Mouse (Mus musculus) CD4-positive, CD25-positive, alpha-beta regulatory T cell, adult 4 months (primary cell): ENCODE data around the gene Cad. TPM values are rescaled to one million over a fixed set of nuclear protein-coding genes. Genes with fewer than 3 reads are reported as not detected.
A peak's percentile ranks its signal among the peaks of the same experiment; 100 is the strongest.

Experiments
- ATAC-seq: one replicate; pipeline ENCODE4 v1.8.0; 2017
- polyA plus RNA-seq, 2 experiments: library from polyadenylated mRNA; unstranded; fragments of 100-300 nt; shearing (Covaris generic); gene quantifications; one replicate each; pipeline ENCODE4 v1.2.1; 2017

Cad gene
- polyA plus RNA-seq, 2 experiments from 2014 or later, result 7.7 to 14.0 TPM

DNA sequence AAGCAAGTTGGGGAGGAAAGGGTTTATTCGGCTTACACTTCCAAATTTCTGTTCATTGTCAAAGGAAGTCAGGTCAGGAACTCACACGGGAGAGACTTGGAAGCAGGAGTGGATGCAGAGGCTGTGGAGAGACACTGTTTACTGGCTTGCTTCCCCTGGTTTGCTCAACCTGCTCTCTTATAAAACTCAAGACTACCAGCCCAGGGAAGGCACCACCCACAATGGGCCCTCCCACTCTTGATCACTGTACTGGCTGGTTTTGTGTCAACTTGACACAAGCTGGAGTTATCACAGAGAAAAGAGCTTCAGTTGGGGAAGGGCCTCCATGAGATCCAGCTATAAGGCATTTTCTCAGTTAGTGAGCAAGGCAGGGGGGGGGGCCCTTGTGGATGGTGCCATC, 16.5 kb downstream of the Cad start:
- no peak for ATAC-seq

DNA sequence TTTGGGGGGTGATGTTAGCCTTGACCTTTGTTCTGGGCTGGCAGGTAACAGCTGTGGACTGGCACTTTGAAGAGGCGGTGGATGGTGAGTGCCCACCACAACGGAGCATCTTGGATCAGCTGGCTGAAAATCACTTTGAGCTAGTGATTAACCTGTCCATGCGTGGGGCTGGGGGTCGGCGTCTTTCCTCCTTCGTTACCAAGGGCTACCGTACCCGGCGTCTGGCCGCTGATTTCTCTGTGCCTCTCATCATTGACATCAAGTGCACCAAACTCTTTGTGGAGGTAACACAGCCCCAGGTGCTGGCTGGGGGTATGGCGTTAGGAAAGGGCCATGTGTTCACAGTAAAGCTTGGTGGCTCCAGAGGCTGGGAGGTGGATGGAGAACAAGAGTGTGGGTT, 17.2 kb downstream of the Cad start:
- ATAC-seq, result no peak

DNA sequence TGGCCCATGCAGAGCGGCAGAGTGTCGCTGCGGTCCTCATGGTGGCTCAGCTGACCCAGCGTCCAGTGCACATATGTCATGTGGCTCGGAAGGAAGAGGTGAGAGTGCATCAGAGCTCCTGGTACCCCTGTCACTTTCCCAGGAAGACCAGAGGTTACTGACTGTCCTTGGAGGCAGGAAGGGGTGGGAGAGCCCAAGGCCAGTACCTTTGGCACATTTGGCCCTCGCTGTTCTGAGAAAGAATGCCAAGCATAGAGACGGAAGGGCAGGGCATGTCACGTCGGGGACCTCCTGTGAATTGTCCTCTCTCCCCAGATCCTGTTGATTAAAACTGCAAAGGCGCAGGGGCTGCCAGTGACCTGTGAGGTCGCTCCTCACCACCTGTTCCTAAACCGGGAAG, 18.6 kb downstream of the Cad start:
- ATAC-seq, result no peak

DNA sequence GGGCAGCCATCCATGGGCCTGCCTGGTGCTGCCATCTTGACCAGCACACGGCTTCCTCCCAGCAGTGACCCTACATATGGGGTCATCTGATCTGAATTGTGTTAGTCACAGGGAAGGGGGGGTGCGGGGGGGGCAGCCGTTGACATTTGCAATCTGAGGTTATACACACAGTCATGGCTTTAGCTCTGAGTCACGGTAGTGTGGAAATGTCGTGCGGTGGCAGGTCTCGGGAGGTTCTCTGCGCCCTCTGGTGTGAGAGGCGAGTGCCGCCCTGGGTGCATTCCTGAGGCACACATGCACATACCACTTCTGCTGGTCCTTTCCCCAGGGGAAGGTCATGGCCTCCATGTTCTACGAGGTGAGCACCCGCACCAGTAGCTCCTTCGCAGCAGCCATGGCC, 21.8 kb downstream of the Cad start:
- ATAC-seq, result no peak

DNA sequence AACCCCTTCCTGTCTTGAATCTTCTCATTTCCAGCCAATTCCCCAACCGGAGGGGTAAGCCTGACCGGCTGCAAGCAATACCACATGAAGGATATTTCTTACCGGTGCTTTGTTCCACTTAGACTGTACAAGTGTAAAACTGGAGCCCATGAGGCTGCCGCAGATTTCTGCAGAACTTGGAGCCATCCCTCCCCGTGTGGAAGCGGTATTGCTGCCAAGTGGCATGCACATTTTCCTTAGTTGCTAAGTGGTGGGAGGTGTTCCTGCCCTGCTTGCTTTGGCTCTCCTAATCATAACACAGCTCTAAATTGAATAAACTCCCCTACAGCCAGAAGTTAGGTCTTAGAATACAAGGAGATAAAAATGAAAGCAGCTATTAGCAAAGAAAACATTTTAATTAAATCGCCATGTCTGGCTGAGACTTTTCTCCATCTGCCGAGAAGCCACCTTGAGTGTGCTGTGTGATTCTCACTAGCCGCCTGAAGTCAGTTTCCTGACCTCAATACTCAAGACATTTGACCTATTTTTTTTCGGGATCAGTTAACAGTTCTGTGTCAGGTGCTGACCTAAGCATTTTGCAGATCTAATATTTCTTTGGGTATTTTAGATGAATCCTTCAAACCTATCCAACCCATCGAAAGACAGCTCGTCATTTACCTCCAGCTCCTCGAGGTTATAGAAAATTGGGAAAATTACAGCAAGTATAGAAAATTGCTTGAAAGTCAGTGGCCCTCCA, 25.6 kb downstream of the Cad start:
- no peak for ATAC-seq

DNA sequence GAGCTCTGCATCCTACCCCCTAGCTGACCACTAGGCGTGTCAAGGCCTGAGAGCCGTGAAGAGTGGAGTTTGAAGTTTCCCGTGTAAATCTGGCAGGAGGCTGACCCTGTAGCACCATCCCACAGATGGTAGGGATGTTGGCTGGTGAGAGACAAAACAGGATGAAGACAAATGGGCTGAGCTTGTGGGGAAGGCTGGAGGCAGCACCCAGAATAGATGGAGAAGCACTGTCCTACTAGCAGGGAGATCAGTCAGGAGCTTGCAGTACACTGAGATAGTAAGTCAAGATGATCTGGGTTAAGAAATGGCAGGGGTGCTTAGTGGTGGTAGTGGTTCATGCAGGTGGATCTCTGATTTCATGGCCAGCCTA, 26.2 kb downstream of the Cad start:
- no peak for ATAC-seq

DNA sequence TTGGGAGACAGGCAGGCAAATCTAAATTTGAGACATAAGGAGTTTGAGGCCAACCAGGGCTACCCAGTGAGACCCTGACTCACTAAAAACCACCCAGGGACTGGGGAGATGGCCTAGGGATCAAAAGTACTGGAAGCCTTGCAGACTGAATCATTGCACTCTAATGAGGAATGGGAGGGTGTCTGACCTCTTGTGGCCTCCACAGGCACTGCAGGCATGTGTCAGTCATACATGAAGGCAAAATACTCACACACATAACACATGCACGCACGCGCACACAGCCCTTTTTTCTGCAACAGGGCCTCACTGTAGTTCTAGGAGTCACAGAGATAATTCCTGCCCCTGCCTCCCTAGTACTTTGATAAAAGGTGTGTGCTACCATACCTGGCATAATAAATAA, 26.8 kb downstream of the Cad start:
- peak; percentile 73 for ATAC-seq

DNA sequence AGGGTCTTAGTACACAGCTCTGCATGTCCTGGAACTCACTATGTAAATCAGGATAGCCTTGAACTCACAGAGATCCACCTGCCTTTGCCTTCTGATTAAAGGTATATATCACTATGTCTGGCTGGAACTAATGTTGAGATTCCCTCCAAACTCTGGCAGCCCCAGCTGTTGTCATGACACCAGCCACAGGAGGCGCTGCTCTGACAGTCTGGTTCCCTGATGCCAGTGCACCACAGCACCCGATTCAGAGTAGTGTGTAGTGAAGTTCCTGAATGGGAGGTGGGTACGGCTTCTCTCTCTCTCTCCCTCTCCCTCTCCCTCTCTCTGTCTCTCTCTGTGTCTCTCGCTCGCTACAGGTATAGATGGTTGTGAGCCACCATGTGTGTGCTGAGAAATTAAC, 27.8 kb downstream of the Cad start:
- ATAC-seq, result peak; percentile 65

DNA sequence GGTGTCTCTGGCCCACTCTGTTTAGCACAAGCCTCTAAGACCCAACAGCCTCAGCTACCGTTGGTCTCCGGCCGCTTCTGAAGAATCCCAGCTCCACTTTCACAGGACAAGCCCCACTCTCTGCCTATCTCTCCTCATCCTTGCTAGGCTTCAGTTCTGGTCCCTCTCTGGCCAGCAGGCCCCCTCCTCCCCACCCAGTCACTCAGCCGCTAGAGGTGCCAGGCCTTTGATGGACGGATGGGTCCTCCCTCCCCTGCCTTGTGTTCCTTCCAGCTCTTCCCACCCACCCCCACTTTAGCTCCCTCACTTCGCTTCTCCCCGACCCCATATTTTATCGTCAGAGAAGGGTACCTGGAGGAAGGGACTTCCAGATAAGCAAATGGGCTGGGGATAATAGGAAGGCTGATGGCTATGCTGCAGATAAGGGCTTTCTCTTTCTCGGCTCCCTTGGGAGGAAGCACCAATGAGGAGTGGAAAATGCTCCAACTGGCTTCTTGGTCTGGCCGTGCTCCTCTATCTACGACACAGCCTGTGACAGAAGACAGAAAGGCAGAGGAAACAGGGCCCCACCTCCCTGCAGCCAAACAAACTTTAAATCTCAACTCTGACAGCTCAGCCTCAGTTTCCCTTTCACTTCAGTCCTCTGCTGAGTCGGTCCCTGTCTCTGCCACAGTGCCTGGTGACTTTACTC, 28.5 kb downstream of the Cad start:
- no peak for ATAC-seq

DNA sequence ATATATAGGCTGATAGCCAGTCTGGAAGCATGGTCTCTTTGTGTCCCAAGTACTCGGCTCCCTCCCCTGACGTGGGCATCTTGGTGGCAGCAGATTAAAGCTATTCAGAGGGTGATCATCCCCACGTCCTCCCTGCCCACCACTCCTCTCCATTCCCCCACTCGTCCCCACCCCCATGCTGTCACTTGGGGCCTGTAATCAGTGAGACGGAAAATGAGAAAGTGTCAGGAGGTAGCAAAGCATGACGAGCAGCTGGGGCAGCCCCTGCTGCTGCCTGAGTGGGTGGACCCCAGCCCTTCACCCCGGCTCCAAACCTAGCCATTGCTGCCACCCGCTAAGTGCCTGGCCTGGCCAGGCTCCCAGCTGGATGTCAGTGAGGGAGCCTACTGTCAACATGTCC, 29.4 kb downstream of the Cad start:
- peak; percentile 64 for ATAC-seq

DNA sequence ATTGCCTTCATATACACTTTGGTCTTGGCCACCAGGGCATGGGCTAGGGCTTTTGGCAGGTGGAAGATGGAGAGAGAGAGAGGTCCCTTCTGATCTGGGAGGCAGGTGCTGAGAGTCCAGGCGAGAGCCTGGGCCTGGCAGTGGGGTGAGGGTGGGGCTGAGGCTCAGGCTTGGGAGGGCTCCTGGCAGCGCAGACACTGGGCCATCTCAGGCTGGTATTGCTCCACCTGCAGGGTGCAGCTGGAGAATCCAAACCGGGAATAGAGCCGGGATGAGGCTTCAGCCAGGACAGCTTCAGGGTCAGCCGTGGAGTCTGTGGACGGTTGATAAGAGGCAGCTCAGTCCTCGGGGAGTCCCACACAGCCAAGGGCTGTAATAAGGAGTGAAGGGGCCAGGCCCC, 32.0 kb downstream of the Cad start:
- no peak for ATAC-seq

DNA sequence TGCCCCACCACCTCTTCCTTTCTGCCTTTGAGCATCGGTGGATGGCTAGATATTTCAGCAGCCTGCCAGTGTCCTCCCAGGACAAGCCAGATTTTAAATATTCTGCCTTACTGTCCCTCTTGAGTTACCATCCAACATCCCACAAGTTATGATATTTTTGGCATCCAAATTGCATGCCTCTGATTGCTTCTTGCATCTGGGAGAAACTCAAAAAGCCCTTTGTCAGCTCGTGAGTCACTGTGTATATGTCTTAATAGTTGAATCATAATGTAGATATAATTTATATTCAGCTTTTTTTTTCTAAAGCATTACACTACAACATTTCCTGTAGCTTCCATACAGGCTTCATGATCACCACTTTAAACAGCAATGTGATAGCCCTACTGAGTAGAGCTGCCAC, 32.6 kb downstream of the Cad start:
- no peak for ATAC-seq

DNA sequence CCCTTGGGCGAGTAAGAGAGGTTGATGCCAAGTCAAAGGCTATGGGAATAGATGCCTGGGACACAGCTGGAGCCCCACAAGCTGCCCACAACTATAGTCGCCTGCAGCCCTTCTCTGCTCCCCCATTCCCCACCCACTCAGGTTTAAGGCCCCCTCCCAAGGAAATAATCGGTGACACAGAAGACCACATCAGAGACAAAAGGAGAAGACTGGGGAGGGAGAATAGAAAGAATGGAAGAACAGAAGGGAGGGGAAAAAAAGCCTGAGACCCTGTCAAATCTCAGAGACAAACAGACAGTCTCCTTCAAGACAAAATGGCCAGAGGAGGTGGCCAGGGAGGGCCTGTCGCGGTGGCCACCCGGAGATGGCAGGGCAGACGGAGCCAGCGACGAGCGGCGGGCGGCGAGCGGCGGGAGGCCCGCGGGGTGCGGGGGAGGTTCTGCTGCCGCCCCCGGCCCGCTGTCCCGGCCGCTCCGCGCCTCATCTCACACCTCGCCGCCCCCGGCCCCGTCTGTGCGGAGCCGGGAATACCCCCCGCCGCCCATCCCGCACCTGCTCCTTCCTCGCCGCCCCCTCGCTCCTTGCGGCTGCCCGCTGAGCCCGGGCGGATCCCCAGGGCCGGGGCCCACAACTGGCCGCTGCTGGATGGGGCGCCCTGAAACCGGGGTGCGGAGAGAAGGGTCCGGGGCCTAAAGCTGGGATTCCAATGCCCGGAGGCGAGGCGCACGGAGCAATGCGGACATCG, 37.8 kb downstream of the Cad start:
- ATAC-seq, result no peak

DNA sequence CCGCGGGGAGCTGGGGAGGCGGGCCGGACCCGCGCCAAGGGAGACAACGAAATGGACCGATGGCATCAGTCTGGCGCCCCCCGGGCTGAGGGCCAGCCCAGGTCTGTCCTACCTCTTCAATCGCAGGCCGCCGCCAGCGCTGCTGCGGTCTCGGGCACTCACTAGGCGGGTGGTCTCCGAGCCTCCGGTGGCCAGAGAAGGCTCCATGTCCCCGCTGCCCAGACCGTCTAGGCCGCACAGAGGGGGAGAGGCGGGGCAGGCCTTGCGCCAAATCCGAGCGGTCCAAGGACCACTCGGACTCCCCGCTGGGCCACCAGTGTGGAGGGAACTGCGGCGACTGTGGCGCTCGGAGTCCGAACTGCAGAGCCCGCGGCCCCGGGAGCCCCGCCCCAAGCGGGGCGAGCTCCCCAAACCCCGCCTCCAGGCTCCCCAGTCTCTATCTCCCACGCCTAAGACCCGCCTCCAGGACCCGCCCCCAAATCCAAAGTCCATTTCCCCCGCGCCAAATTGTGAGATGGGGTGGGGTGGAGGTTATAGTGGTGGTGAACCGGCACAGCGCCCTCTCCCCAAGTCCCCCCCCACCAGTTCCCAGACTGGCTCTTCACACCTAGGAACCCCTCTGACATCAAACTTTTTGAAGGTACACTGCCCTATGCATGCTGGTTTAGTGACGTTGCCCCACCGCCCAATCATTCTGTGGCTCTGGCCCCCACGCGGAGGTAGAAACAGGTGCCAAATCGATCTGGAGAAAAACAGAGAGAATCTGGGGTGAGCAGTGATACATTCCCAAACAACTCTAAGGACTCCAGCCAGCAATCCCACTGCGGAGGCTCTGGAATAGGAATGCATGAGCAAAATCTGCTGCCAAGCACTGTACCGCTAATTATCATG, 38.8 kb downstream of the Cad start:
- no peak for ATAC-seq

DNA sequence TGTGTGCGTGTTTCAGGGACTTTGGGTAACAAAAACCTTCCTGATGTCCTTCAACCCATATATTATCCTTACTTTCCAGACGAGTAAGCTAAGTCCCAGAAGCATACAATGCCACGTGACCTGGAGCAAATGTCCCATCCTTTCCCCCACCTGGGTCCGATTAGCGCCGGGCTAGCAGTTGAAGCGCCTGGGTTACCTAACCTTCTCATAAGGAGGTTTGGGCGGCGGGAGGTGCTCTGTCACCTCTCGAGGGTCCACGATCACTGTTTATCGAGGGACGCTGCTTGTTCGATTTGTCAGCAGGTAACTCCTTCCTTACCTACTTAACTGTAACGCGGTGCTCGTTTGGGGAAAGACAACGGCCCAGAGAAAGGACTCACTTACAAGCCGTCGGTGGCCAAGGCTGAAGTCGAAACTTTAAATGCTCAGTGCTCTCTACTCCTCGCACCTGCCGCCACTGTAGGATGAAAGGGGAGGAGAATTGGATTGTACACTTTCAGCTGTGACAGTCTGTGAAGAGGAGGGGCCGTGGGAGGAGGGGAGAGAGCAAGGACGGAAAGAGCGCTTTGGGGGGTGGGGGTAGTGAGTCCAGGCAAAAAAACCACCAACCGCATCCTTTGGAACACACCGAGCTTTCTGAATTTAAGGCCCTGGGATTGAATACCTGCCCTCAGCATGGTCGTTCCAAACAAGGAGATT, 39.7 kb downstream of the Cad start:
- ATAC-seq, result peak; percentile 39

DNA sequence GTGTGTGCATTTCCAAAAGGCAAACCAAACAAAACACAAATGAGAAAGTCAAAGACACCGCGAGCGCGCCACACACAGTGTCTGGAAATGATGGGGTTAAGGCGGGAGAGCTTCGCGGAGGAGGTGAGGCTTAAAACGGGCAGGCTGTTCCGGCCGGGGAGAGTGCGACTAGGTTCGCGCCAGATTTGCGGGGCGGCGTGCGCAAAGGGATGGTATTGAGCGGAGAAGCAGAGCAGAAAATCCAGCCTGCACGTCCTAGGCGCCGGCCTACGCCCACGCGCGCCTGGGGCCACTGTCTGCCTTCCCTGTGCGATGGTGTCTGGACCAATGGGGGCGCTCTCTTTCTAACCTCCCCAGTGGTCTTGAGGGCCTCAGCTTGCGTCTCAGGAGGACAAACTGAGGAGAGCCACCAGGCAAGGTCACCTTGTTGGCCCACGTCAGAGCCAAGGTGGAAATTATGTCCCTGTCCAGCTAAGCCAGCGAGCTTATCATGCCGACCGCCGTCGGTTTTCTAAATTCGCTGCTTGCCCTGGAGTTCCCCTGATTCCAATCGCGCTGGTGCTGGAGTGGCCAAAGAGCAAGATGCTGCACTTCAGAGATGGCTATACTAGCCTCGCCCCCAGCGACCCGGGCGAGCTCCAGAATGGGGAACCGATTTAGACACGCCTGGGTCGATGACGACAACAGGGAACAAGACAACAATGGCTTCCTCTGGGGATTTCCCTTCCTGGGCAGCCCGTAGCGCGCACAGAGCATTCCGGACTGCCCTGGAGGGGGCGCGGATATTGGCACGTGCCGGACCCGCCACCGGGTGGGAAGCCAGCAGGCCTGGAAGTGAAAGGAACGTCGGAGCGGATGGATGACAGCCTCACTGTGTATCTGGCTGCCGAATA, 40.5 kb downstream of the Cad start:
- peak; percentile 80 for ATAC-seq

DNA sequence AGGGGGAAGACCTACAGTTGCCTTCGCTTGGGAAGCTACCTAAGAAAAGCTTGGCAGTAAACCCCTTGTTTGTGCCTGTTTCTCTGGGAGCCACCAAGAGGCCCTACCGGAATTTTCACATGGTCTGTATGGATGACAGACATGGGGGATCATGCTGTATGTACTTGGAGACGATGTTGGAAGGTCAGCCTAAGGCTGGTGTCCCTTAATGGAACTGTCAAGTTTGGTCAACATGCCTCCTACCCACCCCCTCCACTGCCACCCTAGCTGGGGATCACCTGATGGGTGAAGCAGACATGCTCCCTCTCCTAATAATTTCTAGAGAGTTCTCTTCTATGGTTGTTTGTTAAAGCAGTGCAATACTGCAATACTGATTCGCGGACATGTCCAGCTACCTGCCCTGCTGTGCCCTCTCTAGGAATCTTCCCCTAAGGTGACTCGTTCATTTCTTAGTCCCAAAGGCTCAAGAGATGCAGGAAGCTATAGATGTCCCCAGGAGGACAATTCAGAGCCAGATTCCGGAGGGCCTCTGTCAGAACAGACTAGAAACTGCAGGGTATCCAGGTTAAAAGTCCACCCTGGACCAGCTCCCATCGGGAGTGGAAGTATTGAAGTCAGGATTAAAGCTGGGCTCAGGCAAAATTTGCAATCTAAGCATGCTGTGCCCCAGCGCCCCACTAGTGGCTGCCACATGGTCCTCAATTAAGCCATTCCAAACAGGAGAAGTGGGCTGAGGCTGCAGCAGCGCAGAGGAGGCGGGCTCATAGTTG, 41.3 kb downstream of the Cad start:
- ATAC-seq, result no peak

DNA sequence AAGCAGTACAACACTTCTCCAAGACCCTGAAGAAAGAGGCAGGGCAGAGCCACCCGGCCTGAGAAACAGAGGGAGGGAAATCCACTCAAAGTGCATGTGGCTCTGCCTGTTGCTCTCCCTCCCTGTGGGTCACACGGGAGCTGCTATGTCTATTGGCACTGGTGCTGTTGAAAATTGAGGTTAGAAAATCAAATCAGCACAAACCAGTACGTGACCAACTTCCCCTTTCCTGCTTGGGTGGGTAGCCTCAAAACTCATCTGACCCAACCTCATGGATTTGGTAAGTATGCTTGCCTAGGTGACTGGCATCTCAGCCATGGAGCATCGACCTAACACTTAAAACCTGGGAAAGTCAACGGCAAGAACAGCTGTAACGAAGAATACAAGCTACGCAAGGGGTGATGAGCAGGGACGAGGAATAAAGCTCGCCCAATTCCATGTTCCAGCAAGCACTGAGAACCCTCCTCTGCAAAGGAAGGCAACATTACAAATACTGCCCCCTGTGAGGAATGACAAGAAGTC, 51.3 kb downstream of the Cad start, which contains the start of gene Dnajc5g:
Dnajc5g (plus strand) TSS at position 472 of the 522 bp plus-strand sequence.
- no peak for ATAC-seq

DNA sequence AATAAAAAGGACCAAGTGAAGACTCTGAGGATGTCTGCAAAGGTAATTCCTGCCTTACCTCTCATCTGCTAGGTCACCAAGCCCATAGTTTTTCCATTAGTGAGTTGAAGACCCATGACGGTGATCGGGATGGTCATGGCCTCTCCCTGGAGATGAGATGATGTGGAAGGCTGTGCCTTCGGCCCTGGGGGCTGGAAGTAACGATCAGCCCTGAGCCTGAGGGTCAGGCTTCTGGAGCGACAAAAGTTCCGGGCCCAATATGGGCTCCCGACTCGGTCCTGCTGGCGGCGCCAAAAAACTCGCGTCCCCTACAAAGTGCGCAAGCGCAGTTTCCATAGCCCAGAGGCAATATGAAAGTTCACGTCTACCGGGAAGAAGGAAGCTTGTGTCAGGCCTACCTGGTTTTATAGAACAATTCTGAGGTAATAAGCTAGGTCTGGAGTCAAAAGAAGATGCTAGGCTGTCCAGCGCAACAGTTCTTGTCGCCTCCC, 53.5 kb downstream of the Cad start, which contains the start of gene Slc30a3:
Slc30a3 (minus strand) TSS at position 238 of the 491 bp plus-strand sequence.
- no peak for ATAC-seq

DNA sequence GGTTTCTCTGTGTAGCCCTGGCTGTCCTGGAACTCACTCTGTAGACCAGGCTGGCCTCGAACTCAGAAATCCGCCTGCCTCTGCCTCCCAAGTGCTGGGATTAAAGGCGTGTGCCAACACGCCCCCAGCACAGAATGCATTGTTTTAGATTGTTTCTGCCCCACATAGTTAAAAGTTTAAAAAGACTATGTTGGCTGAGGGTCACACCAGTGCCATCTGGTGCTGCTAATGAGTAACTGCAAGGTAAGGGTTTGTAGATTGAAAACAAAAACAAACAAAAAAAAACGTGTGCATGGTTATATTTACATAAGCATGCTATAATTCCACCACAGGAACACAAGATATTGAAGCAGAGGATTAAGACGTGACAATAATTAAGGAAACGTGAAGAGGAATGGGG, 56.2 kb downstream of the Cad start:
- ATAC-seq, result no peak
